Mouse (Mus musculus) lung, embryonic 14.5 days (tissue): Measurements from ENCODE around the gene Klhl20. TPM values are rescaled to one million over a fixed set of nuclear protein-coding genes. Genes with fewer than 3 reads are reported as not detected.

Source experiments
- ATAC-seq: fragments of 200-750 bp; cut with Nextera tagmentation; 2 replicates; pipeline ENCODE4 v1.8.0; 2017; ENCODE audit warnings: mild to moderate bottlenecking, moderate TSS enrichment, moderate library complexity; ENCODE audit not compliant: insufficient read depth
- DNase-seq: peaks from one replicate; pipeline ENCODE4 v3.0.0-alpha.2; 2015
- H3K27ac ChIP-seq: fragments of 300-500 bp; sonication (generic); 2 replicates; pipeline ENCODE4 v1.5.1; 2014; ENCODE audit warnings: low read depth, mild to moderate bottlenecking, moderate library complexity
- H3K27me3 ChIP-seq: fragments of 300-500 bp; sonication (generic); 2 replicates; pipeline ENCODE4 v1.6.1; 2014; ENCODE audit warnings: low read length, control low read depth; ENCODE audit not compliant: insufficient read depth
- H3K36me3 ChIP-seq: fragments of 300-500 bp; sonication (generic); 2 replicates; pipeline ENCODE4 v1.6.1; 2014; ENCODE audit warnings: control low read depth; ENCODE audit not compliant: insufficient read depth
- H3K4me1 ChIP-seq: fragments of 300-500 bp; sonication (generic); 2 replicates; pipeline ENCODE4 v1.6.1; 2014; ENCODE audit warnings: antibody characterized with exemption, control low read depth; ENCODE audit not compliant: insufficient read depth
- H3K4me2 ChIP-seq: fragments of 300-500 bp; sonication (generic); 2 replicates; pipeline ENCODE4 v1.6.1; 2014; ENCODE audit warnings: mild to moderate bottlenecking
- H3K4me3 ChIP-seq: fragments of 300-500 bp; sonication (generic); 2 replicates; pipeline ENCODE4 v1.5.1; 2014; ENCODE audit warnings: low read depth, low read length
- H3K9ac ChIP-seq: fragments of 300-500 bp; sonication (generic); 2 replicates; pipeline ENCODE4 v1.6.1; 2014
- H3K9me3 ChIP-seq: fragments of 300-500 bp; sonication (generic); 2 replicates; pipeline ENCODE4 v1.6.1; 2016; ENCODE audit warnings: low read depth, low read length, control low read depth
- CTCF ChIP-seq: IDR thresholded peaks from 2 replicates; pipeline ENCODE4 v1.5.1; 2016; ENCODE audit warnings: antibody characterized with exemption, low read depth
- WGBS: fragments of 180-500 bp; shearing (Covaris S2); extraction: QIAGEN DNeasy Blood & Tissue Kit; methylation state at CpG from one replicate; pipeline ENCODE4 v1.1.7; 2014; 5-methylcytosine and 5-hydroxymethylcytosine counted together
- polyA plus RNA-seq: library from polyadenylated mRNA; unstranded; fragments of >200 nt; fragmentation: Nextera tagmentation; extraction: Ambion mirVana; gene quantifications from 2 replicates; pipeline ENCODE4 v1.2.1, GENCODE M21; 2014

The Klhl20 gene
- polyA plus RNA-seq: 17.7 and 18.5 TPM in 2 replicates

- WGBS: under 1% methylated on average over 41 of the region's 41 CpGs
- Histone ChIP-seq H3K36me3 (no peaks in the 10 kb centered on the region), H3K4me3 (peak within 1 kb of the TSS; percentile 82), H3K27me3 (no peaks in the 10 kb centered on the region), H3K9me3 (no peaks in the 10 kb centered on the region), H3K4me2 (peak within 1 kb of the TSS; percentile 82), H3K4me1 (no peaks in the 10 kb centered on the region), H3K9ac (peak within 1 kb of the TSS; percentile 89), H3K27ac (peak within 1 kb of the TSS; percentile 86)
- DNase-seq: peak; percentile 99
- ATAC-seq: peak; percentile 98
- no peak for TF ChIP-seq CTCF
Measured at GRCm38 (mm10) chr1:161130726-161131664, at the start of gene Klhl20. Klhl20 (minus strand) TSS chr1:161131511.

- peak; percentile 70 for TF ChIP-seq CTCF
- Histone ChIP-seq H3K27me3 (no peaks in the 10 kb centered on the region), H3K27ac (no peak overlapping the region), H3K9ac (no peak overlapping the region), H3K9me3 (peaks cover 4% of the 10 kb centered on the region; the same call in 1 of the 2 replicates), H3K4me2 (no peak overlapping the region), H3K4me3 (no peak overlapping the region), H3K36me3 (no peaks in the 10 kb centered on the region), H3K4me1 (no peaks in the 10 kb centered on the region)
- ATAC-seq: no peak
- DNase-seq: peak; percentile 70
- WGBS: 54% methylated on average over 8 of the region's 8 CpGs
Measured at GRCm38 (mm10) chr1:161180674-161181073, 49.4 kb upstream of the Klhl20 start.

- Histone ChIP-seq H3K36me3 (no peaks in the 10 kb centered on the region), H3K27ac (no peak overlapping the region), H3K4me3 (peak overlapping the region; percentile 45), H3K4me2 (peak overlapping the region; percentile 72), H3K9me3 (no peaks in the 10 kb centered on the region), H3K4me1 (no peaks in the 10 kb centered on the region), H3K27me3 (peaks cover 8% of the 10 kb centered on the region; the same call in 1 of the 2 replicates), H3K9ac (peak overlapping the region; percentile 49)
- WGBS: 1% methylated on average over 40 of the region's 40 CpGs
- peak; percentile 74 for TF ChIP-seq CTCF
- DNase-seq (peak; percentile 83), ATAC-seq (peak; percentile 95)
Measured at GRCm38 (mm10) chr1:161170651-161171050, 39.3 kb upstream of the Klhl20 start.

- DNase-seq (no peak), ATAC-seq (no peak)
- 61% methylated on average over 4 of the region's 4 CpGs for WGBS
- Histone ChIP-seq H3K4me1 (no peaks in the 10 kb centered on the region), H3K36me3 (no peaks in the 10 kb centered on the region), H3K4me2 (no peak overlapping the region), H3K4me3 (no peak overlapping the region), H3K9me3 (no peaks in the 10 kb centered on the region), H3K27ac (no peak overlapping the region), H3K27me3 (no peaks in the 10 kb centered on the region), H3K9ac (no peak overlapping the region)
- TF ChIP-seq CTCF: no peak
Measured at GRCm38 (mm10) chr1:161160266-161160665, 29.0 kb upstream of the Klhl20 start.

- ATAC-seq: no peak
- WGBS: 88% methylated on average over 3 of the region's 3 CpGs
Measured at GRCm38 (mm10) chr1:161159214-161159613, 27.9 kb upstream of the Klhl20 start, which contains the start of gene Tex50. Tex50 (minus strand) TSS chr1:161159314.

GRCm38 (mm10) chr1:161156546-161156945 lies 25.2 kb upstream of the Klhl20 start:
- H3K9ac ChIP-seq: no peak overlapping the region
- H3K36me3 ChIP-seq: no peaks in the 10 kb centered on the region
- no peak overlapping the region for H3K4me3 ChIP-seq
- H3K4me1 ChIP-seq: no peaks in the 10 kb centered on the region
- H3K27me3 ChIP-seq: no peaks in the 10 kb centered on the region
- no peak for TF ChIP-seq CTCF
- H3K27ac ChIP-seq: no peak overlapping the region
- DNase-seq: no peak
- H3K9me3 ChIP-seq: no peaks in the 10 kb centered on the region
- WGBS: 82% methylated on average over 10 of the region's 10 CpGs
- no peak for ATAC-seq
- no peak overlapping the region for H3K4me2 ChIP-seq

More at GRCm38 (mm10) chr1:161159214-161159613, 27.9 kb upstream of the Klhl20 start, which contains the start of gene Tex50:
- H3K4me3 ChIP-seq: no peak within 1 kb of the TSS
- no peak within 1 kb of the TSS for H3K27ac ChIP-seq
- H3K4me1 ChIP-seq: no peaks in the 10 kb centered on the region
- H3K36me3 ChIP-seq: no peaks in the 10 kb centered on the region
- no peak for TF ChIP-seq CTCF
- H3K9me3 ChIP-seq: no peaks in the 10 kb centered on the region
- H3K9ac ChIP-seq: no peak within 1 kb of the TSS
- H3K4me2 ChIP-seq: no peak within 1 kb of the TSS
- H3K27me3 ChIP-seq: no peaks in the 10 kb centered on the region
- DNase-seq: no peak

- Histone ChIP-seq H3K36me3 (no peaks in the 10 kb centered on the region), H3K27ac (no peak overlapping the region), H3K4me3 (no peak overlapping the region), H3K9me3 (no peaks in the 10 kb centered on the region), H3K9ac (no peak overlapping the region), H3K4me2 (no peak overlapping the region), H3K4me1 (no peaks in the 10 kb centered on the region), H3K27me3 (no peaks in the 10 kb centered on the region)
- no peak for TF ChIP-seq CTCF
- WGBS: 71% methylated on average over 6 of the region's 6 CpGs
- DNase-seq: no peak
- ATAC-seq: no peak
Measured at GRCm38 (mm10) chr1:161151098-161151497, 19.8 kb upstream of the Klhl20 start.
